In genomic region chr12:81402187-81402586, GRCm38 (mm10) we compare ENCODE assay signal across 9 mouse cellular contexts. TPM values are rescaled to one million over a fixed set of nuclear protein-coding genes. Genes with fewer than 3 reads are reported as not detected.
DNase-seq lines count a peak whose midpoint lies in the region; ATAC-seq and TF ChIP-seq lines count a peak whose summit lies in the region.
"Had no signal": no experiment of that assay in that cellular context is flagged by ENCODE, and none has a peak within 500 bp of the region (broad histone marks: within the 10 kb centered on the region; RNA-seq: fewer than 3 reads in every experiment).

No protein-coding gene starts in this region.

- no peak overlapping the region for H3K4me3 ChIP-seq in neural tube, embryonic 15.5 days (replicated peaks)
- H3K4me3 ChIP-seq in embryonic fibroblast, embryonic 13.5 days (ENCODE audit: insufficient read depth, low read length), result no peak overlapping the region
- H3K4me3 ChIP-seq in intestine, postnatal 0 days (ENCODE audit: low read depth, low read length), result no peak overlapping the region
- no peak overlapping the region for H3K4me3 ChIP-seq in midbrain, embryonic 13.5 days (replicated peaks)
- H3K4me3 ChIP-seq: embryonic facial prominence, embryonic 13.5 days had no signal

- no peaks in the 10 kb centered on the region for H3K27me3 ChIP-seq in neural tube, embryonic 15.5 days (replicated peaks)
- no peaks in the 10 kb centered on the region for H3K27me3 ChIP-seq in intestine, postnatal 0 days (replicated peaks; ENCODE audit: control insufficient read depth, insufficient read depth, low read length)
- H3K27me3 ChIP-seq in midbrain, embryonic 13.5 days, result no peaks in the 10 kb centered on the region
- H3K27me3 ChIP-seq: embryonic facial prominence, embryonic 13.5 days had no signal

- no peak overlapping the region for H3K4me2 ChIP-seq in neural tube, embryonic 15.5 days
- no peak overlapping the region for H3K4me2 ChIP-seq in intestine, postnatal 0 days (replicated peaks; ENCODE audit: low read depth)
- no peak overlapping the region for H3K4me2 ChIP-seq in midbrain, embryonic 13.5 days (replicated peaks)
- H3K4me2 ChIP-seq: embryonic facial prominence, embryonic 13.5 days had no signal

- no peak overlapping the region for H3K27ac ChIP-seq in neural tube, embryonic 15.5 days (replicated peaks)
- no peak overlapping the region for H3K27ac ChIP-seq in embryonic fibroblast, embryonic 13.5 days (ENCODE audit: insufficient read depth, low read length)
- no peak overlapping the region for H3K27ac ChIP-seq in intestine, postnatal 0 days (ENCODE audit: low read depth, low read length)
- no peak overlapping the region for H3K27ac ChIP-seq in midbrain, embryonic 13.5 days
- H3K27ac ChIP-seq: embryonic facial prominence, embryonic 13.5 days had no signal

- DNase-seq in neural tube, embryonic 10.5 days (ENCODE audit: extremely low spot score, low spot score), result peak; percentile 40
- DNase-seq in brain, adult 2 months (ENCODE audit: low read depth, low spot score), result peak; percentile 89
- DNase-seq in left cerebral cortex, adult 8-10 months (ENCODE audit: low spot score in 2 of 2), result peak; percentile 33 to 45
- peak; percentile 63 for DNase-seq in thymus, postnatal 14 days

- 26% methylated on average over 1 of the region's 1 CpGs for WGBS in neural tube, embryonic 15.5 days
- WGBS in intestine, postnatal 0 days, result 20% methylated on average over 1 of the region's 1 CpGs
- 28% methylated on average over 1 of the region's 1 CpGs for WGBS in midbrain, embryonic 13.5 days

- no peaks in the 10 kb centered on the region for H3K4me1 ChIP-seq in neural tube, embryonic 15.5 days
- H3K4me1 ChIP-seq in embryonic fibroblast, embryonic 13.5 days (ENCODE audit: control insufficient read depth, insufficient read depth, low read length), result no peaks in the 10 kb centered on the region
- no peaks in the 10 kb centered on the region for H3K4me1 ChIP-seq in intestine, postnatal 0 days (replicated peaks; ENCODE audit: control insufficient read depth, insufficient read depth, low read length)
- H3K4me1 ChIP-seq in midbrain, embryonic 13.5 days (replicated peaks), result no peaks in the 10 kb centered on the region
- H3K4me1 ChIP-seq: embryonic facial prominence, embryonic 13.5 days had no signal

- H3K9ac ChIP-seq in neural tube, embryonic 15.5 days (replicated peaks), result no peak overlapping the region
- no peak overlapping the region for H3K9ac ChIP-seq in intestine, postnatal 0 days (ENCODE audit: low read depth, low read length)
- no peak overlapping the region for H3K9ac ChIP-seq in midbrain, embryonic 13.5 days (replicated peaks)
- H3K9ac ChIP-seq: embryonic facial prominence, embryonic 13.5 days had no signal

- no peaks in the 10 kb centered on the region for H3K9me3 ChIP-seq in neural tube, embryonic 15.5 days (replicated peaks)
- H3K9me3 ChIP-seq in intestine, postnatal 0 days (ENCODE audit: control insufficient read depth), result no peaks in the 10 kb centered on the region
- H3K9me3 ChIP-seq in midbrain, embryonic 13.5 days, result no peaks in the 10 kb centered on the region
- H3K9me3 ChIP-seq: embryonic facial prominence, embryonic 13.5 days had no signal

- no peak for TF ChIP-seq POLR2A in embryonic fibroblast, embryonic 13.5 days (IDR thresholded peaks at IDR 0.05; ENCODE audit: low read depth, low read length)

- ATAC-seq in neural tube, embryonic 15.5 days (ENCODE audit: low FRiP score), result no peak
- ATAC-seq in intestine, postnatal 0 days, result no peak
- ATAC-seq in midbrain, embryonic 13.5 days, result peak; percentile 58; the same call in 1 of the 2 replicates

- TF ChIP-seq CTCF in embryonic fibroblast, embryonic 13.5 days (IDR thresholded peaks at IDR 0.05; ENCODE audit: borderline replicate concordance, insufficient read depth, low read length), result peak; percentile 26; the same call in 1 of the 2 replicates
- peak; percentile 94 for TF ChIP-seq CTCF in intestine, postnatal 0 days (IDR thresholded peaks at IDR 0.05; ENCODE audit: low read depth)

- no peaks in the 10 kb centered on the region for H3K36me3 ChIP-seq in neural tube, embryonic 15.5 days
- H3K36me3 ChIP-seq in intestine, postnatal 0 days (ENCODE audit: control insufficient read depth, insufficient read depth), result no peaks in the 10 kb centered on the region
- no peaks in the 10 kb centered on the region for H3K36me3 ChIP-seq in midbrain, embryonic 13.5 days
- H3K36me3 ChIP-seq: embryonic facial prominence, embryonic 13.5 days had no signal

RNA-seq across cellular contexts. Expression of gene Adam4, which starts 19.6 kb away (rescaled TPM):
- polyA plus RNA-seq in neural tube, embryonic 15.5 days (2015; fragmentation: Nextera tagmentation; extraction: Ambion mirVana), result 0.26 and 0.40 TPM in 2 replicates
- polyA plus RNA-seq in embryonic fibroblast, embryonic 13.5 days (2011; ENCODE audit: insufficient read length, low read depth, missing spikeins), result 1.1 and 1.5 TPM in 2 replicates
- 0.43 and 0.61 TPM in 2 replicates for polyA plus RNA-seq in intestine, postnatal 0 days (2015; fragmentation: Nextera tagmentation; extraction: Ambion mirVana)
- 1 to 10 TPM; 2.7 to 3.7 (median 3.0) TPM for total RNA-seq in left cerebral cortex, adult 8-10 months (2022)
- 0.45 and 0.62 TPM in 2 replicates for polyA plus RNA-seq in midbrain, embryonic 13.5 days (2015; fragmentation: Nextera tagmentation; extraction: Ambion mirVana)

RNA-seq across cellular contexts. Expression of gene Gm4787, which starts 22.9 kb away (rescaled TPM):
- 0.31 TPM in 2 replicates for polyA plus RNA-seq in neural tube, embryonic 15.5 days (2015; fragmentation: Nextera tagmentation; extraction: Ambion mirVana)
- 1.0 and 1.7 TPM in 2 replicates for polyA plus RNA-seq in embryonic fibroblast, embryonic 13.5 days (2011; ENCODE audit: insufficient read length, low read depth, missing spikeins)
- 0.13 and 0.30 TPM in 2 replicates for polyA plus RNA-seq in intestine, postnatal 0 days (2015; fragmentation: Nextera tagmentation; extraction: Ambion mirVana)
- total RNA-seq in left cerebral cortex, adult 8-10 months (2022), result 1 to 10 TPM; 1.7 to 2.7 (median 2.1) TPM
- 0.13 and 0.27 TPM in 2 replicates for polyA plus RNA-seq in midbrain, embryonic 13.5 days (2015; fragmentation: Nextera tagmentation; extraction: Ambion mirVana)

Comparison
In these comparisons a context has a peak if more than half of its experiments do, and no peak if none do; other contexts are left out.
1. DNase-seq: peak in every context shown above with its lines; median percentile 89 in brain, adult 2 months; 63 in thymus, postnatal 14 days; 40 in neural tube, embryonic 10.5 days; 39 in left cerebral cortex, adult 8-10 months.